Mouse (Mus musculus): ENCODE results near the gene Nqo1. TPM values are rescaled to one million over a fixed set of nuclear protein-coding genes. Genes with fewer than 3 reads are reported as not detected.

Nqo1 gene
- total RNA-seq, 1 experiment, result 12.7 TPM

DNA sequence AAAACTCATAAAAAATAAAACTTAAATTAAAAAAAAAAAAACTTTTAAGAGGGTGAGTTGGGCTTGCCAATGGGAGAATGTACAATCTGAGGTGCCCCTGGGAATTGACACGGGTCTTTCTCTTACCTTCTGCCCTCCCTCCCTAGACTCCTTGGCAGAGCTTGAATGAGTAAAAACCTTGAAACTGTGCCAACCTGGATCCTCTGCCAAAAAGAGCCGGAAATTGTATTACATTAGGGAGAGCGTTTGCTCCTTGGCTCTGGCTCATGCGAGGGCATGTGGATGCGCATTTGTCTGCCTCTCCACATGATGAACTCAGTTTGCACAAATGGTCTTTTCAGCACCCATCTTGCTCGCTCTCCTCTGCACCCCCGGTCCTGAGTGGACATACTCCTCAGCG lies 13.4 kb downstream of the Nqo1 start:
- no peaks in the 10 kb centered on the region for H3K9me3 ChIP-seq (ENCODE audit: control insufficient read depth, insufficient read depth, low read depth, low read length)
- TF ChIP-seq MAFK (IDR thresholded peaks at IDR 0.05; ENCODE audit: insufficient read depth, low read depth, low read length) (no peak), ZNF384 (IDR thresholded peaks at IDR 0.05; ENCODE audit: low read depth, low read length) (no peak), HCFC1 (IDR thresholded peaks at IDR 0.05; ENCODE audit: borderline replicate concordance, insufficient read depth, low read length) (no peak), CHD2 (IDR thresholded peaks at IDR 0.05; ENCODE audit: low read depth, low read length) (no peak), ZC3H11A (IDR thresholded peaks at IDR 0.05; ENCODE audit: borderline replicate concordance, low read depth, low read length) (no peak)
- H3K36me3 ChIP-seq (ENCODE audit: control insufficient read depth, insufficient read depth, low read length, poor library complexity, severe bottlenecking), result no peaks in the 10 kb centered on the region
- in situ Hi-C loops (cut with MboI; ENCODE audit: low sequenced_read_pairs in 2 of 2, unreplicated experiment in 2 of 2), result no loop called here
- no peak for DNase-seq (ENCODE audit: low read depth, low spot score)
- H3K27ac ChIP-seq (ENCODE audit: insufficient read depth, low read depth, low read length, poor library complexity, severe bottlenecking), result no peak overlapping the region
- H3K9ac ChIP-seq (ENCODE audit: insufficient read depth, low read depth, low read length, poor library complexity, severe bottlenecking), result no peak overlapping the region
- H3K4me1 ChIP-seq (ENCODE audit: control insufficient read depth in 2 of 2, insufficient read depth in 2 of 2, low read length in 2 of 2, poor library complexity in 1 of 2), result 0 out of 4 replicates have a peak, but pooled peaks cover 0 to 2% of the 10 kb centered on the region in 2 experiments
- H3K4me3 ChIP-seq (ENCODE audit: insufficient read depth in 1 of 2, low read depth in 1 of 2, low read length in 2 of 2, poor library complexity in 1 of 2, severe bottlenecking in 1 of 2), result no peak overlapping the region

DNA sequence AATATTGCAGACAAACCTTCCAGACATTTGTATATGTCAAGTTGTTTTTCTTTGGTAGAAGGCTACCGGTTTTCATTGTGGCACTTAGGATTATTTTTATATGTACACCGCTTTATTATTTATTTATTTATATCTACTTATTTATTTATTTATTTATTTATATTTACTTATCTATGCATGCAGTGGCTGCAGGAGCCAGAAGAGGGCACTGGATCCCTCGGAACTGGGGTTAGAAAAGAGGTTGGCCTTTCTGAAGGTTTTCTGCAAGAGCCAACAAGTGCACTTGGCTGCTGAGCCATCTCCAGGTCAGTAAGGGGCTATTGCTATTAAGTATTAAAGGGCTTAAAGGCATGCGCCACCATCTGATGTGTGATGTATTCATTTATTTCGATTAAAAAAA lies 15.1 kb downstream of the Nqo1 start:
- DNase-seq (ENCODE audit: low read depth, low spot score), result peak; percentile 29
- in situ Hi-C loops (cut with MboI; ENCODE audit: low sequenced_read_pairs in 2 of 2, unreplicated experiment in 2 of 2), result no loop called here
- Histone ChIP-seq H3K36me3 (ENCODE audit: control insufficient read depth, insufficient read depth, low read length, poor library complexity, severe bottlenecking) (no peaks in the 10 kb centered on the region), H3K9ac (ENCODE audit: insufficient read depth, low read depth, low read length, poor library complexity, severe bottlenecking) (no peak overlapping the region), H3K4me3 (ENCODE audit: insufficient read depth in 1 of 2, low read depth in 1 of 2, low read length in 2 of 2, poor library complexity in 1 of 2, severe bottlenecking in 1 of 2) (no peak overlapping the region), H3K4me1 (ENCODE audit: control insufficient read depth in 2 of 2, insufficient read depth in 2 of 2, low read length in 2 of 2, poor library complexity in 1 of 2) (0 out of 4 replicates have a peak, but pooled peaks cover 0 to 2% of the 10 kb centered on the region in 2 experiments), H3K27ac (ENCODE audit: insufficient read depth, low read depth, low read length, poor library complexity, severe bottlenecking) (no peak overlapping the region), H3K9me3 (ENCODE audit: control insufficient read depth, insufficient read depth, low read depth, low read length) (no peaks in the 10 kb centered on the region)
- TF ChIP-seq ZNF384 (IDR thresholded peaks at IDR 0.05; ENCODE audit: low read depth, low read length) (no peak), ZC3H11A (IDR thresholded peaks at IDR 0.05; ENCODE audit: borderline replicate concordance, low read depth, low read length) (peak; percentile 54; the same call in 1 of the 2 replicates)

DNA sequence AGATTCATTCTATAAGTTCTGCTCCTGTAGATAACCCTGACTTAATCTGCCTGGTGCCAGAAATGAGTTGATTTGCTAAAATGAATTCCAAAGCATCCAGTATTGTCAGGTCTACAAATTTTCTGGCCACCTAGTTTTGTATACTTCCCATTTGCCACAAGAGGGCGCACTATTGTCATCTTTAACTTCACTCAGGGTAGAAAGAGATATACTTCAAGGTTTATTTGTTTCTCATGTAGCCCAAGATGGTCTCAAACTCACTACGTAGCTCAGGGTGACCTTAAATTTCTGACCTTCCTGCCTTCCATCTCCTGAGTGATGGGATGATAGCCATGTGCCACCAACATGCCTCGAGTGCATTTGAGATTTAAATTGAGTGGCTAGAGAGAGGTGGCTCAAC lies 16.4 kb downstream of the Nqo1 start:
- TF ChIP-seq CHD2 (IDR thresholded peaks at IDR 0.05; ENCODE audit: low read depth, low read length) (no peak), ZC3H11A (IDR thresholded peaks at IDR 0.05; ENCODE audit: borderline replicate concordance, low read depth, low read length) (peak; percentile 30)
- Histone ChIP-seq H3K36me3 (ENCODE audit: control insufficient read depth, insufficient read depth, low read length, poor library complexity, severe bottlenecking) (no peaks in the 10 kb centered on the region), H3K4me1 (ENCODE audit: control insufficient read depth in 2 of 2, insufficient read depth in 2 of 2, low read length in 2 of 2, poor library complexity in 1 of 2) (0 out of 4 replicates have a peak, but pooled peaks cover 0 to 2% of the 10 kb centered on the region in 2 experiments), H3K9ac (ENCODE audit: insufficient read depth, low read depth, low read length, poor library complexity, severe bottlenecking) (no peak overlapping the region), H3K4me3 (ENCODE audit: insufficient read depth in 1 of 2, low read depth in 1 of 2, low read length in 2 of 2, poor library complexity in 1 of 2, severe bottlenecking in 1 of 2) (no peak overlapping the region), H3K9me3 (ENCODE audit: control insufficient read depth, insufficient read depth, low read depth, low read length) (no peaks in the 10 kb centered on the region), H3K27ac (ENCODE audit: insufficient read depth, low read depth, low read length, poor library complexity, severe bottlenecking) (no peak overlapping the region)
- peak; percentile 43 for DNase-seq (ENCODE audit: low read depth, low spot score)
- in situ Hi-C loops (cut with MboI; ENCODE audit: low sequenced_read_pairs in 2 of 2, unreplicated experiment in 2 of 2), result no loop called here

DNA sequence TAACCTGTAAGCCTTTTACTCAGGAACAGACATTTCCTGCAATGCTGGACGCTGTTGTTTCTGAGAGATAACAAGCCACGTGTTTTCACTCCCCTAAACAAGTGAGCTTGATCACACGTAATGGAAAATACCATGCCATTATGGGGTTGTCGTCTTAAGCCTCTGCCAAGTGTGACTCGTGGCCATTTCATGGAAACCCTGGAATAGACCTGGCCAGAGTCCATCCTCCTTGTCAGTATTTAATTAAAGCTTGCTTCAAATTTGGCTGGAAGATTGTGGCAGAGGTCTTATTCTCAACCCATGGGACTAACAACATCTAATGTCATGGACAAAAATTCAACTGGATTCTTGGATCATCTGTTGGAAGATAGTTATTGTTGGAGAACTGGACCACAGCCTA lies 16.8 kb downstream of the Nqo1 start:
- no peak overlapping the region for H3K9ac ChIP-seq (ENCODE audit: insufficient read depth, low read depth, low read length, poor library complexity, severe bottlenecking)
- in situ Hi-C loops (cut with MboI; ENCODE audit: low sequenced_read_pairs in 2 of 2, unreplicated experiment in 2 of 2), result no loop called here
- H3K9me3 ChIP-seq (ENCODE audit: control insufficient read depth, insufficient read depth, low read depth, low read length), result no peaks in the 10 kb centered on the region
- TF ChIP-seq MAFK (IDR thresholded peaks at IDR 0.05; ENCODE audit: insufficient read depth, low read depth, low read length), result no peak
- TF ChIP-seq HCFC1 (IDR thresholded peaks at IDR 0.05; ENCODE audit: borderline replicate concordance, insufficient read depth, low read length), result no peak
- TF ChIP-seq ZC3H11A (IDR thresholded peaks at IDR 0.05; ENCODE audit: borderline replicate concordance, low read depth, low read length), result no peak
- TF ChIP-seq CHD2 (IDR thresholded peaks at IDR 0.05; ENCODE audit: low read depth, low read length), result no peak
- no peak for TF ChIP-seq ZNF384 (IDR thresholded peaks at IDR 0.05; ENCODE audit: low read depth, low read length)
- H3K4me1 ChIP-seq (ENCODE audit: control insufficient read depth in 2 of 2, insufficient read depth in 2 of 2, low read length in 2 of 2, poor library complexity in 1 of 2), result 0 out of 4 replicates have a peak, but pooled peaks cover 0 to 2% of the 10 kb centered on the region in 2 experiments
- no peak overlapping the region for H3K27ac ChIP-seq (ENCODE audit: insufficient read depth, low read depth, low read length, poor library complexity, severe bottlenecking)
- DNase-seq (ENCODE audit: low read depth, low spot score), result no peak
- no peaks in the 10 kb centered on the region for H3K36me3 ChIP-seq (ENCODE audit: control insufficient read depth, insufficient read depth, low read length, poor library complexity, severe bottlenecking)
- no peak overlapping the region for H3K4me3 ChIP-seq (ENCODE audit: insufficient read depth in 1 of 2, low read depth in 1 of 2, low read length in 2 of 2, poor library complexity in 1 of 2, severe bottlenecking in 1 of 2)

DNA sequence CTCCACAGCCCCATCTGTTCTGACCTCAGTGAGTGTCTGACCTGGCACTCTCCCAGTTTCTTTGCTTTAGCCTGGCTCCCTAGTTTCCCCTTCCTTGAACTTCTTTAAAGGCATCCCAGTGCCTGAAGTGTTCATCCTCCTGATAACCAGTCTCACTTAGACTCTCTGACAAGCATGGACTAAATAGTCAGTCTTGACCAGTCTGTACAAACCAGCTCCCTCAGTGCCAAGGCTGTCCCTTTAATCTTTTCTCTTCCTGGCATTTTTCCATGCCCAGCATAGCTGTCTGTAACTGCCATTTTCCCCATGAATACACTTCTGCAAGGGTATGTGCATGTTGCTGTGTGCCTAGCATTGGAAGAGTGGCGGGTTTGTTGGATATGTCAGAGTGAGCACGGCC lies 17.9 kb downstream of the Nqo1 start:
- H3K4me3 ChIP-seq (ENCODE audit: insufficient read depth in 1 of 2, low read depth in 1 of 2, low read length in 2 of 2, poor library complexity in 1 of 2, severe bottlenecking in 1 of 2), result no peak overlapping the region
- no peaks in the 10 kb centered on the region for H3K36me3 ChIP-seq (ENCODE audit: control insufficient read depth, insufficient read depth, low read length, poor library complexity, severe bottlenecking)
- H3K9me3 ChIP-seq (ENCODE audit: control insufficient read depth, insufficient read depth, low read depth, low read length), result no peaks in the 10 kb centered on the region
- no peak overlapping the region for H3K27ac ChIP-seq (ENCODE audit: insufficient read depth, low read depth, low read length, poor library complexity, severe bottlenecking)
- DNase-seq (ENCODE audit: low read depth, low spot score), result no peak
- no peak for TF ChIP-seq ZC3H11A (IDR thresholded peaks at IDR 0.05; ENCODE audit: borderline replicate concordance, low read depth, low read length)
- no peak for TF ChIP-seq MAFK (IDR thresholded peaks at IDR 0.05; ENCODE audit: insufficient read depth, low read depth, low read length)
- TF ChIP-seq HCFC1 (IDR thresholded peaks at IDR 0.05; ENCODE audit: borderline replicate concordance, insufficient read depth, low read length), result no peak
- no peak for TF ChIP-seq ZNF384 (IDR thresholded peaks at IDR 0.05; ENCODE audit: low read depth, low read length)
- TF ChIP-seq CHD2 (IDR thresholded peaks at IDR 0.05; ENCODE audit: low read depth, low read length), result no peak
- no peak overlapping the region for H3K9ac ChIP-seq (ENCODE audit: insufficient read depth, low read depth, low read length, poor library complexity, severe bottlenecking)
- in situ Hi-C loops (cut with MboI; ENCODE audit: low sequenced_read_pairs in 2 of 2, unreplicated experiment in 2 of 2), result no loop called here
- H3K4me1 ChIP-seq (ENCODE audit: control insufficient read depth in 2 of 2, insufficient read depth in 2 of 2, low read length in 2 of 2, poor library complexity in 1 of 2), result no peaks in the 10 kb centered on the region

All from ES-E14 (cell line).